Comparison of ENCODE assay signal across 23 mouse cellular contexts in the genomic region with DNA sequence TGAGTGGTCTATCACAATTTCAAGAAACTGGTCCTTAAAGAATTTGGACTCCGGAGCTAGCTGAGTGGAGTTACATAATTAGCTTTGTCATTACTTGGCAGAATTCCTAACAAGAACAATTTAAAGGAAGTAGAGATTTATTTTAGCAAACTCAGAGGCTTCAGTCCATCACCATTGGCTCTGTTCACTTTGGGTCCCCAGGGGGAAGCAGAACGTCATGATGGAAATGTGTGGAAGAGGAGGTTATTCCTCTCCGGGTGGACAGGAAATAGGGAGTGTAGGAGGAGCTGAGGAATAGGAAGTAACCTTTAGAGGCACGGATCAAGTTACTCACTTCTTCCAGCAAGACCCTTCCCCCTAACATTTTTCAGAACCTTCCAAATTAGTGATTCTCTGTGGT.
"Had no signal": no experiment of that assay in that cellular context is flagged by ENCODE, and none has a peak within 500 bp of the region (broad histone marks: within the 10 kb centered on the region; RNA-seq: fewer than 3 reads in every experiment).

No protein-coding gene starts in this region.

- H3K27me3 ChIP-seq: limb, embryonic 13.5 days; liver, embryonic 12.5 days; liver, embryonic 15.5 days; midbrain, embryonic 12.5 days; midbrain, embryonic 15.5 days; neural tube, embryonic 12.5 days; neural tube, embryonic 15.5 days had no signal

- H3K27ac ChIP-seq: kidney, postnatal 0 days; layer of hippocampus, adult 2 months; limb, embryonic 10.5 days; limb, embryonic 13.5 days; liver, embryonic 12.5 days; liver, embryonic 15.5 days; macrophage; midbrain, embryonic 12.5 days; midbrain, embryonic 15.5 days; neural tube, embryonic 12.5 days; neural tube, embryonic 15.5 days; stomach, postnatal 0 days had no signal

- DNase-seq: kidney, adult 18-20 months; layer of hippocampus, adult 9-11 months; liver; lung, adult 18-20 months; right cerebral cortex, adult 18-20 months; right cerebral cortex, postnatal 14 days; right cerebral cortex, postnatal 4 days; thymus, adult 2 months; thymus, postnatal 14 days; thymus, postnatal 4 days had no signal

- ATAC-seq: liver, embryonic 12.5 days; lung, postnatal 0 days; midbrain, embryonic 15.5 days had no signal

- H3K4me3 ChIP-seq: layer of hippocampus, adult 2 months; limb, embryonic 10.5 days; limb, embryonic 13.5 days; liver, embryonic 12.5 days; liver, embryonic 15.5 days; midbrain, embryonic 12.5 days; midbrain, embryonic 15.5 days; neural tube, embryonic 12.5 days; neural tube, embryonic 15.5 days had no signal

- H3K9ac ChIP-seq: limb, embryonic 13.5 days; liver, embryonic 12.5 days; liver, embryonic 15.5 days; midbrain, embryonic 12.5 days; midbrain, embryonic 15.5 days; neural tube, embryonic 12.5 days; neural tube, embryonic 15.5 days had no signal

- H3K36me3 ChIP-seq: limb, embryonic 10.5 days; limb, embryonic 13.5 days; liver, embryonic 12.5 days; liver, embryonic 15.5 days; midbrain, embryonic 12.5 days; midbrain, embryonic 15.5 days; neural tube, embryonic 12.5 days; neural tube, embryonic 15.5 days had no signal

- H3K4me2 ChIP-seq: limb, embryonic 13.5 days; liver, embryonic 12.5 days; liver, embryonic 15.5 days; midbrain, embryonic 12.5 days; midbrain, embryonic 15.5 days; neural tube, embryonic 12.5 days; neural tube, embryonic 15.5 days had no signal

- H3K4me1 ChIP-seq: limb, embryonic 10.5 days; limb, embryonic 13.5 days; liver, embryonic 12.5 days; liver, embryonic 15.5 days; midbrain, embryonic 12.5 days; midbrain, embryonic 15.5 days; neural tube, embryonic 12.5 days; neural tube, embryonic 15.5 days had no signal

- H3K9me3 ChIP-seq: limb, embryonic 10.5 days; liver, embryonic 12.5 days; liver, embryonic 15.5 days; midbrain, embryonic 12.5 days; midbrain, embryonic 15.5 days; neural tube, embryonic 12.5 days; neural tube, embryonic 15.5 days had no signal
